Mouse (Mus musculus) stomach, embryonic 15.5 days (tissue): ENCODE measurements around the gene Sugt1. TPM values are rescaled to one million over a fixed set of nuclear protein-coding genes. Genes with fewer than 3 reads are reported as not detected.

ENCODE experiments used
- ATAC-seq: fragments of 200-750 bp; cut with Nextera tagmentation; 2 replicates; pipeline ENCODE4 v1.8.0; 2017; ENCODE audit warnings: low read depth, moderate number of reproducible peaks, moderate TSS enrichment; ENCODE audit not compliant: insufficient read depth, low FRiP score
- H3K27ac ChIP-seq: fragments of 300-500 bp; sonication (generic); 2 replicates; pipeline ENCODE4 v1.5.1; 2015; ENCODE audit warnings: mild to moderate bottlenecking, inconsistent platforms
- H3K27me3 ChIP-seq: fragments of 300-500 bp; sonication (generic); replicated peaks from 2 replicates; pipeline ENCODE4 v1.6.1; 2015; ENCODE audit warnings: inconsistent platforms
- H3K36me3 ChIP-seq: fragments of 300-500 bp; sonication (generic); 2 replicates; pipeline ENCODE4 v1.6.1; 2015; ENCODE audit warnings: inconsistent platforms
- H3K4me1 ChIP-seq: fragments of 300-500 bp; sonication (generic); 2 replicates; pipeline ENCODE4 v1.6.1; 2015; ENCODE audit warnings: inconsistent platforms
- H3K4me2 ChIP-seq: fragments of 300-500 bp; sonication (generic); 2 replicates; pipeline ENCODE4 v1.6.1; 2015; ENCODE audit warnings: mild to moderate bottlenecking, inconsistent platforms
- H3K4me3 ChIP-seq: fragments of 300-500 bp; sonication (generic); replicated peaks from 2 replicates; pipeline ENCODE4 v1.5.1; 2015; ENCODE audit warnings: inconsistent platforms
- H3K9ac ChIP-seq: fragments of 300-500 bp; sonication (generic); 2 replicates; pipeline ENCODE4 v1.6.1; 2015; ENCODE audit warnings: inconsistent platforms
- H3K9me3 ChIP-seq: fragments of 300-500 bp; sonication (generic); 2 replicates; pipeline ENCODE4 v1.6.1; 2016; ENCODE audit warnings: inconsistent platforms
- WGBS: fragments of 180-500 bp; shearing (Covaris S2); methylation state at CpG from one replicate; pipeline ENCODE4 v1.1.7; 2015; 5-methylcytosine and 5-hydroxymethylcytosine counted together
- polyA plus RNA-seq: library from polyadenylated mRNA; unstranded; fragments of >200 nt; fragmentation: Nextera tagmentation; extraction: Ambion mirVana; gene quantifications from 2 replicates; pipeline ENCODE4 v1.2.1, GENCODE M21; 2015

Sugt1 gene
- 105 and 111 TPM in 2 replicates for polyA plus RNA-seq

DNA sequence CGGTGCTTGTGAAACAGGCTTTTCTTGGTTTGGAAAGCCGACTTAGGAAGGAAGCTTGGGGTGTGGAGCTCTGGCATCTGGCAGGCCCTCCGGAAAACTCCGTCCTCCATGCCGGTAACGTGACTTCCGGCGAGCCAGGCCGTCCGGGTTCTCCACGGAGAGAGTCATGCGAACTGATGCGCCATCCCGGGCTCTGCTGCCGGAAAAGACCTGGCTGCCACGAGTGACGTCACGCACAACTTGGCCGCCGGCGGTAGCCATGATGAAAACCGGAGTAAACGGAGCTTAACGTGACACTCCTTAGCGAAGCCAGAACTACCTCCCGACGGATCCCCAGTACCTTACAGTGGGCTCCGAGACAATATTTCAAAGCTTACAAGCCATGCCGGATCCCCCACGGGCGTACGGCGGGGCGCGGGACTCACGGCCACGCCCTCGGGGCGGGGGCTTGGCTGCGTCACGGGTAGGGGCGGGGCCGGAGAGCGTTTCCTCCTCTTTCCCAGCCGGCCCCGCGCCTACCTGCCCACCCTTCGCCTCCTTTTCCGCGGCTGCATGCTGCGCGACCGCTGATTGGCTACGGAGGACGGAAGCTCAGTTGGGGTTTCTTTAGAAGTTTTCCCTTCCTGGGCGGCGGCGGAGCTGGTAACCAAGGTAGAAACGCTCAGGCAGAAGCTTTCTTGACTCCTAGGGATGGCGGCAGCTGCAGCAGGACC lies at the start of gene Sugt1:
Sugt1 (plus strand) TSS at position 553 of the 713 bp plus-strand sequence.
- whole genome bisulfite sequencing = under 1% methylated on average over 60 of the region's 60 CpGs
- H3K36me3 ChIP-seq = peaks cover 3% of the 10 kb centered on the region; the same call in 1 of the 2 replicates
- ATAC-seq = peak; percentile 98

DNA sequence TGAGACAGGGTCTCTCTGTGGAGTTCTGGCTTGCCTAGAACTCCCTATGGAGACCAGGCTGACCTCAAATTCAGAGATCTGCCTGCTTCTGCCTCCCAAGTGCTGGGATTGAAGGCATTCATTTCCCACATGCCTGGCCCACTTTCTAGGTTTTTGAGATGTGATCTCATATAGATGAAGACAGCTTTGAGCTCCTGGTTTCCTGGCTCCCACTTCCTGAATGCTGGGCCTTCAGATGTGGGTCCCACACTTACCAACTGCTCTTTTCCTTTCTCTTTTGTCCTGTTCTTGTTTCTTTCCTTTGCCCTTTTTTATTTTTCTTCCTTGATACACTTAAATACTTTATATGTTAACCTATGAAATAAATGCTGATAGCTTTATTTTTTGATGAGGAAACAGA lies 49.6 kb upstream of the Sugt1 start:
- Histone ChIP-seq H3K27me3 (no peaks in the 10 kb centered on the region), H3K4me1 (no peaks in the 10 kb centered on the region; the same call in 1 of the 2 replicates), H3K36me3 (peaks cover 7% of the 10 kb centered on the region; the same call in 1 of the 2 replicates), H3K9ac (no peak overlapping the region), H3K9me3 (no peaks in the 10 kb centered on the region), H3K27ac (no peak overlapping the region), H3K4me2 (no peak overlapping the region), H3K4me3 (no peak overlapping the region)
- no peak for ATAC-seq

More for the DNA sequence above, at the start of gene Sugt1:
- peak within 1 kb of the TSS; percentile 72 for H3K4me2 ChIP-seq
- no peaks in the 10 kb centered on the region for H3K27me3 ChIP-seq
- H3K4me3 ChIP-seq = peak within 1 kb of the TSS; percentile 73
- peaks cover 6% of the 10 kb centered on the region for H3K4me1 ChIP-seq
- H3K9me3 ChIP-seq = no peaks in the 10 kb centered on the region
- H3K27ac ChIP-seq = peak within 1 kb of the TSS; percentile 97
- H3K9ac ChIP-seq = peak within 1 kb of the TSS; percentile 69

- Histone ChIP-seq H3K27me3 (no peaks in the 10 kb centered on the region), H3K27ac (no peak overlapping the region), H3K4me2 (no peak overlapping the region), H3K4me3 (no peak overlapping the region), H3K36me3 (peaks cover 3% of the 10 kb centered on the region; the same call in 1 of the 2 replicates), H3K4me1 (no peaks in the 10 kb centered on the region), H3K9me3 (no peaks in the 10 kb centered on the region), H3K9ac (no peak overlapping the region)
- no peak for ATAC-seq
These were observed 45.9 kb upstream of the Sugt1 start for GRCm38 (mm10) chr14:79541606-79542005.

DNA sequence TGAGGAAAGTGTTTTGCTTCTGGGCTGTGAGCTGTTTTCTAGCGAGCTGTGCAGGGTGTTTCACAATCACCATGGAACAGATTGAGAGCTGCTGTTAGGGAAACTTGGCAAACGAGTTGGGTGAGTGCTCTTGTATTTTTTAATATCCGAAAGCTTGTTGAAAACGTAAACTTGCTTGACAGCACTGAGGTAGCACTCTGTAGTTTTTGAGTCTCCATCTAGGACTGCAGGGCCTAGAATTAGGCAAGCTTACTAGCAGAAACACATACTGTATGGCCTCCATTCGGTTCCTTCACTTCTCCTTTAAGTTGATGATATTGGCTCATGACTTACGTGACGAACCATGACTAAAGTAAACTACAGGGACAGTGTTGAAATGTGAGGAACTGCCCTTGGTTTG lies 38.1 kb upstream of the Sugt1 start:
- Histone ChIP-seq H3K4me1 (no peaks in the 10 kb centered on the region), H3K9ac (no peak overlapping the region), H3K9me3 (no peaks in the 10 kb centered on the region), H3K4me3 (no peak overlapping the region), H3K4me2 (no peak overlapping the region), H3K27me3 (no peaks in the 10 kb centered on the region), H3K27ac (peak overlapping the region; percentile 68; the same call in 1 of the 2 replicates), H3K36me3 (0 out of 2 replicates have a peak, but pooled peaks cover 7% of the 10 kb centered on the region)
- ATAC-seq = peak; percentile 61; the same call in 1 of the 2 replicates
- 38% methylated on average over 7 of the region's 7 CpGs for WGBS

- ATAC-seq = no peak
- 77% methylated on average over 2 of the region's 2 CpGs for WGBS
- Histone ChIP-seq H3K36me3 (peaks cover 11% of the 10 kb centered on the region; the same call in 1 of the 2 replicates), H3K27me3 (no peaks in the 10 kb centered on the region), H3K9me3 (no peaks in the 10 kb centered on the region), H3K4me3 (no peak overlapping the region), H3K4me1 (no peaks in the 10 kb centered on the region), H3K9ac (no peak overlapping the region), H3K27ac (no peak overlapping the region), H3K4me2 (no peak overlapping the region)
These were observed 35.6 kb upstream of the Sugt1 start for GRCm38 (mm10) chr14:79551929-79552328.

- 100% methylated on average over 1 of the region's 1 CpGs for WGBS
- peaks cover 2% of the 10 kb centered on the region for H3K4me1 ChIP-seq
- ATAC-seq = 0 out of 2 replicates have a peak, but pooled peaks have one; percentile 21
- no peak overlapping the region for H3K9ac ChIP-seq
- H3K36me3 ChIP-seq = peaks cover 11% of the 10 kb centered on the region; the same call in 1 of the 2 replicates
- no peak overlapping the region for H3K27ac ChIP-seq
- H3K4me2 ChIP-seq = no peak overlapping the region
- H3K9me3 ChIP-seq = no peaks in the 10 kb centered on the region
- H3K27me3 ChIP-seq = no peaks in the 10 kb centered on the region
- no peak overlapping the region for H3K4me3 ChIP-seq
These were observed 34.6 kb upstream of the Sugt1 start for GRCm38 (mm10) chr14:79552854-79553253.

DNA sequence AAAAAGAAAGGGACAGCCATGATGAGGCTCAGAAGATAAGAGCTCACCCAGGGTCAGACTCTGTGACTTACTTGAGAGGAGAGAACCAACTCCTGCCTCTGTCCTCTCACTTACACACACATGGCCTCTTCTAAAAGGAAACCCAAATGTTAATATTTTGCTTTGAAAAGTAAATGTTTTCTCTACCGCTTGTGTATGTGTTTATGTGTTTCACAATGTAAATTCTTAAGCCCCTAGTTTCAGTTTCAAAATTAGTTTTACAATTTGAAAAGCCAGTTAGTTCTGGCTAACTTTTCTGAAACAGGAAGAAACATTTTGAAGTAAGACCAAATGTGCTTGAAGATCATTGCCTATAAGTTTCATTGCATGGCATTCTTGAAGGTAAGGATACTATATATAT lies 29.7 kb upstream of the Sugt1 start:
- H3K36me3 ChIP-seq = peaks cover 21% of the 10 kb centered on the region; the same call in 1 of the 2 replicates
- H3K9me3 ChIP-seq = no peaks in the 10 kb centered on the region
- ATAC-seq = no peak
- no peak overlapping the region for H3K4me3 ChIP-seq
- no peaks in the 10 kb centered on the region for H3K27me3 ChIP-seq
- H3K27ac ChIP-seq = peak overlapping the region; percentile 5; the same call in 1 of the 2 replicates
- 65% methylated on average over 1 of the region's 1 CpGs for WGBS
- H3K9ac ChIP-seq = no peak overlapping the region
- no peak overlapping the region for H3K4me2 ChIP-seq
- H3K4me1 ChIP-seq = peaks cover 2% of the 10 kb centered on the region

DNA sequence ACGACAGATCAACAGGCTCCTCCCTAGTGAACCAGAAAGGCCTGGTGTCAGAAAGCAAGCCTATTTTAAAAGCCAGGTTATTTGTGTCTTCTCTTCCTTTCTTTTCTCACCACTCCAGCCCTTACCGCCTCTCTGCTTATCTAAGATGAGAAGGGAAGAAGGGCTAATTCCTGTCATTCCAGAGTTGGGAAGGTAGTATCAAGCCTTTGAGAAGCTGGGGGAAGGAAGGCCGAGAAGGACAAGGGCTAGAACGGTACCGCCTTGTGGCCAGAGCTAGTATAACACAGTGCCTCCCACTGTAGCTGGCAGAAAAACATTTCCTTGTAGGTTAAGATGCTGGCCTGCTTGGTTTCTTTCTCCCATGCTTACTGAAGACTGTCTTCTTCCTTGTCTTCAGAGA lies 24.7 kb upstream of the Sugt1 start:
- H3K9ac ChIP-seq = no peak overlapping the region
- H3K9me3 ChIP-seq = no peaks in the 10 kb centered on the region
- no peaks in the 10 kb centered on the region for H3K27me3 ChIP-seq
- H3K4me3 ChIP-seq = no peak overlapping the region
- no peaks in the 10 kb centered on the region for H3K4me1 ChIP-seq
- no peak overlapping the region for H3K4me2 ChIP-seq
- no peak overlapping the region for H3K27ac ChIP-seq
- 24% methylated on average over 5 of the region's 5 CpGs for WGBS
- peaks cover 14% of the 10 kb centered on the region; the same call in 1 of the 2 replicates for H3K36me3 ChIP-seq
- no peak for ATAC-seq

DNA sequence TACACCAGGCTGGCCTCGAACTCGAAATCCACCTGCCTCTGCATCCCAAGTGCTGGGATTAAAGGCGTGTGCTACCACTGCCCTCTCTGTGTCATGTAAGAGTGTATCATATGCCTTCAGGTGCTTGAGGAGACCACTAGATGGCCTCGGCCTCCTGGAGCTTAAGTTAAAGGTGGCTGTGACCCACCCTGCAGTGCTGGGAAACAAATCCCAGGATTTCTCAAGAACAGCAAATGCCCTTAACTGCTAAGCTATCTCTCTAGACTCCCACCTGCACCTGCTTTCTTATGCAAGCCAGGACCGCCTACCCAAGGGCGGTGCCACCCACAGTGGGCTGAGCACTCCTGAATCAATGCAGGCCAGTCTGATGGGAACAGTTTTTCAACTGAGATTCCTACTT lies 22.7 kb upstream of the Sugt1 start:
- no peaks in the 10 kb centered on the region for H3K27me3 ChIP-seq
- no peak overlapping the region for H3K4me3 ChIP-seq
- no peak overlapping the region for H3K9ac ChIP-seq
- 68% methylated on average over 6 of the region's 6 CpGs for WGBS
- H3K27ac ChIP-seq = no peak overlapping the region
- H3K9me3 ChIP-seq = no peaks in the 10 kb centered on the region
- H3K36me3 ChIP-seq = peaks cover 14% of the 10 kb centered on the region; the same call in 1 of the 2 replicates
- ATAC-seq = no peak
- no peak overlapping the region for H3K4me2 ChIP-seq
- no peaks in the 10 kb centered on the region for H3K4me1 ChIP-seq

- H3K27ac ChIP-seq = no peak overlapping the region
- H3K4me3 ChIP-seq = no peak overlapping the region
- no peaks in the 10 kb centered on the region for H3K27me3 ChIP-seq
- no peak for ATAC-seq
- H3K4me1 ChIP-seq = no peaks in the 10 kb centered on the region
- WGBS = 88% methylated on average over 13 of the region's 13 CpGs
- H3K9me3 ChIP-seq = no peaks in the 10 kb centered on the region
- peaks cover 13% of the 10 kb centered on the region for H3K36me3 ChIP-seq
- H3K4me2 ChIP-seq = no peak overlapping the region
- no peak overlapping the region for H3K9ac ChIP-seq
These were observed 13.9 kb upstream of the Sugt1 start for GRCm38 (mm10) chr14:79573482-79574191.

- Histone ChIP-seq H3K27ac (no peak overlapping the region), H3K9ac (no peak overlapping the region), H3K36me3 (peaks cover 16% of the 10 kb centered on the region), H3K4me1 (no peaks in the 10 kb centered on the region), H3K4me2 (no peak overlapping the region), H3K4me3 (no peak overlapping the region), H3K9me3 (no peaks in the 10 kb centered on the region), H3K27me3 (no peaks in the 10 kb centered on the region)
- ATAC-seq = no peak
- WGBS = 92% methylated on average over 1 of the region's 1 CpGs
These were observed 13.1 kb upstream of the Sugt1 start for GRCm38 (mm10) chr14:79574361-79574760.
